ENCODE assay signal across 13 mouse cellular contexts in genomic region chr3:35060042-35060441, GRCm38 (mm10).
DNase-seq lines count a peak whose midpoint lies in the region; ATAC-seq and TF ChIP-seq lines count a peak whose summit lies in the region.
"Had no signal": no experiment of that assay in that cellular context is flagged by ENCODE, and none has a peak within 500 bp of the region (broad histone marks: within the 10 kb centered on the region; RNA-seq: fewer than 3 reads in every experiment).

No protein-coding gene starts in this region.

- H3K36me3 ChIP-seq in heart, embryonic 13.5 days, result no peaks in the 10 kb centered on the region
- H3K36me3 ChIP-seq in forebrain, embryonic 16.5 days (ENCODE audit: control insufficient read depth, insufficient read depth), result no peaks in the 10 kb centered on the region
- H3K36me3 ChIP-seq in midbrain, postnatal 0 days (ENCODE audit: insufficient read depth, low read length), result no peaks in the 10 kb centered on the region
- H3K36me3 ChIP-seq: neural tube, embryonic 13.5 days had no signal

- no peak for DNase-seq in heart, postnatal 25 days (ENCODE audit: low spot score)
- DNase-seq in brain, embryonic 14.5 days (ENCODE audit: low read depth), result peak; percentile 56
- peak; percentile 42 for DNase-seq in midbrain, postnatal 0 days (ENCODE audit: low spot score)
- DNase-seq in kidney, adult 11 months, result no peak
- no peak for DNase-seq in adrenal gland, adult (ENCODE audit: inconsistent age in 2 of 2, low spot score in 1 of 2)
- DNase-seq in right cerebral cortex, postnatal 36 days (ENCODE audit: low spot score in 2 of 2), result no peak
- DNase-seq: cerebellum, adult 2 months; lung, adult 2 months had no signal

- H3K4me2 ChIP-seq in heart, embryonic 13.5 days, result peak overlapping the region; percentile 54
- no peak overlapping the region for H3K4me2 ChIP-seq in forebrain, embryonic 16.5 days (ENCODE audit: low read length)
- peak overlapping the region; percentile 28 for H3K4me2 ChIP-seq in midbrain, postnatal 0 days (ENCODE audit: low read depth, low read length, poor library complexity, severe bottlenecking)
- H3K4me2 ChIP-seq: neural tube, embryonic 13.5 days had no signal

- WGBS in heart, embryonic 13.5 days, result 22% methylated on average over 10 of the region's 10 CpGs
- WGBS in forebrain, embryonic 16.5 days, result 19% methylated on average over 10 of the region's 10 CpGs
- WGBS in midbrain, postnatal 0 days, result 6% methylated on average over 10 of the region's 10 CpGs

- no peak overlapping the region for H3K27ac ChIP-seq in heart, embryonic 13.5 days (replicated peaks)
- no peak overlapping the region for H3K27ac ChIP-seq in forebrain, embryonic 16.5 days (ENCODE audit: low read length)
- no peak overlapping the region for H3K27ac ChIP-seq in midbrain, postnatal 0 days (ENCODE audit: low read depth, low read length)
- H3K27ac ChIP-seq: left cerebral cortex, adult 2 months; neural tube, embryonic 13.5 days had no signal

- H3K4me3 ChIP-seq in heart, embryonic 13.5 days, result peak overlapping the region; percentile 20
- H3K4me3 ChIP-seq in forebrain, embryonic 16.5 days (replicated peaks; ENCODE audit: low read length), result no peak overlapping the region
- H3K4me3 ChIP-seq in midbrain, postnatal 0 days (ENCODE audit: low read depth, low read length), result no peak overlapping the region
- H3K4me3 ChIP-seq: left cerebral cortex, adult 2 months; neural tube, embryonic 13.5 days had no signal

- no peaks in the 10 kb centered on the region for H3K9me3 ChIP-seq in heart, embryonic 13.5 days
- H3K9me3 ChIP-seq in forebrain, embryonic 16.5 days (ENCODE audit: control insufficient read depth, low read length), result no peaks in the 10 kb centered on the region
- H3K9me3 ChIP-seq in midbrain, postnatal 0 days (ENCODE audit: low read length), result no peaks in the 10 kb centered on the region
- H3K9me3 ChIP-seq: neural tube, embryonic 13.5 days had no signal

- 0 out of 2 replicates have a peak overlapping the region, but pooled peaks have one; percentile 40 for H3K9ac ChIP-seq in heart, embryonic 13.5 days
- 0 out of 2 replicates have a peak overlapping the region, but pooled peaks have one; percentile 32 for H3K9ac ChIP-seq in forebrain, embryonic 16.5 days (replicated peaks; ENCODE audit: low read depth, low read length)
- no peak overlapping the region for H3K9ac ChIP-seq in midbrain, postnatal 0 days (replicated peaks; ENCODE audit: low read length, poor library complexity, severe bottlenecking)
- H3K9ac ChIP-seq: neural tube, embryonic 13.5 days had no signal

- peaks cover 3% of the 10 kb centered on the region; the same call in 1 of the 2 replicates for H3K27me3 ChIP-seq in heart, embryonic 13.5 days (replicated peaks)
- H3K27me3 ChIP-seq in forebrain, embryonic 16.5 days (replicated peaks; ENCODE audit: control insufficient read depth, insufficient read depth, low read length), result no peaks in the 10 kb centered on the region
- no peaks in the 10 kb centered on the region for H3K27me3 ChIP-seq in midbrain, postnatal 0 days (ENCODE audit: insufficient read depth, low read length)
- H3K27me3 ChIP-seq: neural tube, embryonic 13.5 days had no signal

- no peak for TF ChIP-seq CTCF in brain, embryonic 14.5 days (IDR thresholded peaks at IDR 0.05; ENCODE audit: borderline replicate concordance, extremely low read depth, insufficient read depth, insufficient read length)
- TF ChIP-seq CTCF in midbrain, postnatal 0 days (IDR thresholded peaks at IDR 0.05), result no peak

- TF ChIP-seq POLR2A in brain, embryonic 14.5 days (IDR thresholded peaks at IDR 0.05; ENCODE audit: borderline replicate concordance, extremely low read depth, insufficient read depth, insufficient read length, poor library complexity, severe bottlenecking), result no peak

- no peak for ATAC-seq in heart, embryonic 13.5 days (ENCODE audit: extremely low read depth, insufficient number of reproducible peaks, low FRiP score, low TSS enrichment)
- ATAC-seq in forebrain, embryonic 16.5 days, result no peak
- no peak for ATAC-seq in midbrain, postnatal 0 days (ENCODE audit: low FRiP score)
- ATAC-seq: inflammation-experienced regulatory T-cells, adult 6 months had no signal

- H3K4me1 ChIP-seq in heart, embryonic 13.5 days, result peaks cover 11% of the 10 kb centered on the region
- 0 out of 2 replicates have a peak, but pooled peaks cover 2% of the 10 kb centered on the region for H3K4me1 ChIP-seq in forebrain, embryonic 16.5 days (replicated peaks; ENCODE audit: control insufficient read depth, insufficient read depth, low read length)
- H3K4me1 ChIP-seq in midbrain, postnatal 0 days (ENCODE audit: insufficient read depth, low read length), result no peaks in the 10 kb centered on the region

- intact Hi-C loops in heart, postnatal 25 days (cut with DNase I), result no loop called here

Comparison
In these comparisons a context has a peak if more than half of its experiments do, and no peak if none do; other contexts are left out.
1. DNase-seq: peak in brain, embryonic 14.5 days (single experiment) and midbrain, postnatal 0 days (single experiment); none in heart, postnatal 25 days (single experiment), kidney, adult 11 months (single experiment), adrenal gland, adult (0 of 2) and right cerebral cortex, postnatal 36 days (0 of 2).